Mouse (Mus musculus): ENCODE measurements around the gene Fabp6. TPM values are rescaled to one million over a fixed set of nuclear protein-coding genes. Genes with fewer than 3 reads are reported as not detected.
A peak's percentile ranks its signal among the peaks of the same experiment; 100 is the strongest.

The Fabp6 gene
- total RNA-seq (2022) = not detected

- DNase-seq (ENCODE audit: low spot score in 2 of 2) = no peak
These were observed at the start of gene Fabp6 for GRCm38 (mm10) chr11:43601440-43601839. Gene Fabp6 (minus strand): TSS chr11:43601540.

GRCm38 (mm10) chr11:43645286-43645685 lies 43.9 kb upstream of the Fabp6 start:
- no peak for DNase-seq (ENCODE audit: low spot score in 2 of 2)

GRCm38 (mm10) chr11:43643180-43643591 lies 41.8 kb upstream of the Fabp6 start:
- DNase-seq (ENCODE audit: low spot score in 2 of 2) = peak; percentile 39 to 57

GRCm38 (mm10) chr11:43638486-43638885 lies 37.1 kb upstream of the Fabp6 start:
- DNase-seq (ENCODE audit: low spot score in 2 of 2) = no peak

GRCm38 (mm10) chr11:43636761-43637160 lies 35.4 kb upstream of the Fabp6 start:
- DNase-seq (ENCODE audit: low spot score in 2 of 2) = peak in 1 of 2 experiments; percentile 25

GRCm38 (mm10) chr11:43633658-43634401 lies 32.5 kb upstream of the Fabp6 start:
- peak in 1 of 2 experiments; percentile 45 for DNase-seq (ENCODE audit: low spot score in 2 of 2)

DNA sequence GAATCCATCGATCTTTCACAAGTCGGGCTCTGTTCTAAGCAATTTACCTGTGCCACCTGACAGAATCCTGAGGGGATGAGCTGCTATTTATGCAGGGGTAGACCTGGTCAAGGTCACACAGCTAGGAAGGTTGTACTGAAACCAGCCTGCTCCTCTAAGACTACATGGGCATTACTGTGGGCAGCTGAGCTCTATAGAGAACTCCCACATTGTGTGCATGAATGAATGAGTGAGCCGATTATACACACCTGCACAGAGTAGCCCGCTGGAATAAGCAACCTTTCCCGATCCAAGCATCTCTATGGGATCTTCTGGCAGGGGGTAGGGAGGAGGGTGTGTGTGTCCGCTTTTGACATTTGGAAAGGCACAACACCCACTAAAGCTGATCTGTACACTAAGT lies 31.8 kb upstream of the Fabp6 start:
- DNase-seq (ENCODE audit: low spot score in 2 of 2) = no peak

DNA sequence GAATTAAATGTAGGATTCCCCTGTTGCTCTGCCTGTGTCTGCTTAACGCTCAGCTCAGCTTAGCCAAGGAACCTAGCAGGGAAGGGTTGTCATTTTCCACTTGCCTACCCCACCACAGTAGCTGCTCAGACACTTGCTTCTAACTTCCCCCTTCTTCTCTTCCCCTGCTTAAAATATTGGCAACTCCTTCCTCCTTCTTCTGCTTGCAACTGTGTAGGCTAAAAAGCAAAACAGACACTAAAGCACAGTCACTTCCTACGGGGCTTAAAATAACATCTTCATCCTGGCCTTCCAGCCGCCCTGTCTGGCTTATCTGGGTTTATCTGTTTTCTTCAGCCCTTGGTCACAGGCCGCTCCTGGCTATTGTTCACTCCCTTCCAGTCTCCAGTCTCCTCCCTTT lies 31.2 kb upstream of the Fabp6 start:
- peak in 1 of 2 experiments; percentile 23 for DNase-seq (ENCODE audit: low spot score in 2 of 2)

GRCm38 (mm10) chr11:43631645-43632044 lies 30.3 kb upstream of the Fabp6 start:
- no peak for DNase-seq (ENCODE audit: low spot score in 2 of 2)

DNA sequence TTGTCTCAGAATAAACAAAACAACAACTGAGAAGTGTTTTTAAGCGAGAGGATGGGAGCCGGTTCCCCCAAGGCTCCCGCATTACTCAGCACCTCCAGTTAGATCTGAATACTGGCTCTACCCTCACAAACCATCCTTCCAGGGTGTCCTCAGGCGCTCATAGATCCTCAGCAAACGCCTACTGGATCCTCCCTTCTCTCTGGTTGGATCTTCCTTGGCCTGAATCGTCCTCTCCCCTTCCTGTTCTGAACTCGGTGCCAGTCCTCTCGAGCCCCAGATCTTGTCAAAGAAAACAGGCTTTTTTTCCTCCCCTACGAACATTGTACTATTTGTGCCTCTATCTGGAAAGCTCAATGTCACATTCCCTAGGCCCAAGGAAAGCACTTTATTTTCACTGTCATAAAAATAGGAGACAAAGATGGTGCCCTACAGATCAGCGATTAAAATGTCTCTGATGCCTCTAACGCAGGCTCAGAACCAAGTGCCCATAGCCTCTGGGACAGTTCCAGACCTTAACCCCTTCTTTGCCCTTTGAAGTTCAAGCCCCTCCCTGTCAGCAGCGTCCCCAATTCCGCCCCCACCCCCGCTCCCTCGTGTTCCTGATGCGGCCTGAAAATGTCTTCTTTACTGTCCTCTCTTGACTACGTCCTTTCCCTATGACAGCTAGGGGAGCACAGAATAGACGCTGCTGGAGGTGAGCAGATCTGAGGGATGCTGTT lies 25.7 kb upstream of the Fabp6 start:
- peak in 1 of 2 experiments; percentile 26 for DNase-seq (ENCODE audit: low spot score in 2 of 2)

DNA sequence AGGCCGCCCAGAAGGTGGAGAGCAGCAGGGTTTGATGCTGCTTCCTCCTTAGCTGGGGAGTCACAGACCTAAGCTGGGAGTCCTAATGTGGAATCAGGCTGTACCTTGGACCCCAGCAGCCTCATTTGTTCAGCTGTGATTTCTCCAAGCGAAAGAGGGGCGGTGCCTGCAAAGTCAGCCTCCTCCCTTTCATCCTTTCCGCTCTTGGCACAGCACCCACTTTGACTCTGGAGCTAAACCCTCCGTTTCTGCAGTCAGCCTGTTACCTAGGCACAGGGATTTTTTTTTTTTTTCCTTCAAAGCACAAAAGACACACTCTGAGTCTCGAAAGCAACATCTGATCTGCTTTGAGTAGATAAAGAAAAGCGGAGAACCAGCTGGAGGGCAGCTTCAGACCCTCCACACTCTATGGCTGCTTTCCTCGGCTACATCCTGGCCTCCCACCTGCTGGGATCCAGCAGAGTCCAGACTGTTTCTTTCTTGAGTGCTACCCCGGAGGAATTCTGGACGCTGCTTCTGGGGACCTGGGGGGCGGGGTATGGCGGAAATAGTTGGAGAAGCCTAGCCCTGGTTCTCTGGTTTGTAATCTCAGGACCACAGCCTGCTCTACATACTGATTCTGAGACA lies 25.1 kb upstream of the Fabp6 start:
- DNase-seq (ENCODE audit: low spot score in 2 of 2) = peak in 1 of 2 experiments; percentile 32

DNA sequence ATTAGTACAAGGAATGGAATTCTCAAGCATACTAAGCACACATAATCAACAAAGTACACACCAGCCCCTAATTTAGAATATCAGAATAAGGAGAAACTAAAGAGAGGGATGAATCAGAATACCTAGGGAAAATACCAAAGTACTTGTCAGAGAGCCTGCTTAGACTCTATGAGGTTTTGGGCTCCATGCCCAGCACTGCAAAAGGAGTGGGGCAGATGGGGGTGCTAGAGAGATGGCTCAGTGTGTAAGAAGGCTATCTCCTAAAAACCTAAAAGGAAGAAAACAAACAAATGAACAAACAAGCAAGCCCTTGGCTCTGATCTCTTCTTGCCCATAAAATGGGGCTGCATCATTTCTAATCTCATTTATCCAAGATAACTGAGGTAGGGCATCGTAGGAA lies 23.0 kb upstream of the Fabp6 start:
- DNase-seq (ENCODE audit: low spot score in 2 of 2) = peak in 1 of 2 experiments; percentile 29

- DNase-seq (ENCODE audit: low spot score in 2 of 2) = no peak
These were observed 20.4 kb upstream of the Fabp6 start for GRCm38 (mm10) chr11:43621769-43622168.

GRCm38 (mm10) chr11:43618403-43618802 lies 17.1 kb upstream of the Fabp6 start:
- DNase-seq (ENCODE audit: low spot score in 2 of 2) = no peak

GRCm38 (mm10) chr11:43617924-43618323 lies 16.6 kb upstream of the Fabp6 start:
- DNase-seq (ENCODE audit: low spot score in 2 of 2) = no peak

- DNase-seq (ENCODE audit: low spot score in 2 of 2) = peak; percentile 45 to 66
These were observed 11.6 kb upstream of the Fabp6 start for GRCm38 (mm10) chr11:43612834-43613488.

DNA sequence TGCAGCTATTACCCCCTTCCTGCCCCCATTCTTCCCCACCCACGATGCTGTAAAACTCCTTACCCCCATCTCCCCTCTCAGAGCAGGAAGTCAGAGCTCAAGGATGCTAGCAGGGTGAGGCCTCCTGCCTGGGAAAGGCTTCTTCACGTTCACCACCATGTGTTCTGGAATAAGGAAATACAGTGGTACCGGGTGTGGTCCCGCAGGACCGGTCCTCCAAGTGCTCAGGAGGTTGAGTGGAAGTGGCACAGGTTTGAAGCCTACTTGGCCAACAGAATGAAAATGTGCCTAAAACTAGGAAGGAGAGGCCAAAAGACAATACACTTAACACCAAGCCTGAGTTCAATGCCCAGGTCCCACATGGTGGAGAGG lies 9.3 kb upstream of the Fabp6 start:
- no peak for DNase-seq (ENCODE audit: low spot score in 2 of 2)

DNA sequence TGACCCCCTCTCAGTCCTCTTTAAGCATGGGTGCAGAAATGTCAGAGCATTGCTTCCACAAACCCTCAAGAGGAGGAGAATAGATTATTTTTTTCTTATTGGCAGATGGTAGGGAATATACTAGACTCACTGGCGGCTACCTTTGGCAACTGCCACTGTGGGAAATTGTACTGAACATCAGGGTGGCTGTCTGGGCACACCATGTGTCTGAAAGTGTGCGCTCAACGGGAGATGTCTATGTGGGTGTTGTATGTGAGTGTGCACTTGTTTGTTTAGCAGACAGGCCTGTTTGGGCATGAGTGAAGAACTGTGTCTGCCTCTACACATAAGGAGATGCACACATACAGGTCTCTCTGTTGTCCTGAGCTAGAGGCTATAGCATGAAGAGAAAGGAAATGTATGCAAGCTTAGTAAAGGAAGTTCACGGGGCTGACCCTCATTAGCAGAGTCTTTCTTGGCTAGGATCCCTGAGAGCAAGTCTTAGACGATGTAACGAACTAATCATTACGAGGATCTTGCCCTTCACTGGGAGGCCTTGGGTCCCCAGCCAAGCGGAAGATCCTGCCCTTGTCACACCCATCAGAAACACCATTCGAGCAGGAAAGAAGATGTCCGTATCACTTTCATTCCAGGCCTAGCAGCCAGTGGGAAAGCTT lies 8.8 kb upstream of the Fabp6 start:
- DNase-seq (ENCODE audit: low spot score in 2 of 2) = no peak

DNA sequence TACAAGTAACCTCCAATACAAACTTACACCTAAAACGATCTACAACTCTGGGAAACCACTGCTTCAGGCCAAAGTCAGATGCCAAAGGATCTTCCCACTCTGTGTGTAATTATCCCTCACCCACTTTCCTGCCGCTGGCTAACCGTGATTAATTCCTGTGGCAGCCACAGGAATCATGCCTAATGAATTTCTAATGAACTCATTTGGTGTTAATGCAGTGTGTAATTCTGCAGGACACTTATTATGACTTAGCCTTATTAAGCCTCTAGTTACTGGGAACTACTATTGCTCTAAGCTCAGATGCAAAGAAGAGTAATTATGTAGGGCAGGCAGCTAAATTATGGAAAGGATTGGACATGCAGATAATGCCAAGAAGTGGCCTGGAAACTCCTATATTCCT lies 7.1 kb upstream of the Fabp6 start:
- no peak for DNase-seq (ENCODE audit: low spot score in 2 of 2)

DNA sequence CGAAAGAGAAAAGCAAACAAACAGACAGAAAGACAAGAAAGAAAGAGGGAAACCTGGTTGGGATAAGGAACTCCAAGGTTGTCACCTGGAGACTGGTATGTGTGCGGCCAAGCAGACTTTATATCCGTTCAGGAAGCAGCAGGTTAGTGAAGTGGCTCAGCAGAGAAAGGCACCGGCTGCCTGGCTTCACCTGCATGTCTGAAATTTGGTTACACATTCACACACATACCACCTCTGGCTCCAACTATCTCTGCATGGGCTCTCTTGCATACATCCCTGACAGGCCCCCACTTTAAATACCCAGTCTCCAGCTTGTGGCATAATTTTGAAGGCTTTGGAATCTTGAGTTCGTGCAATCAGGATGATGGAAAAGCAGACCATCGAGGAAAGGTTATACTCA lies 4.5 kb upstream of the Fabp6 start:
- DNase-seq (ENCODE audit: low spot score in 2 of 2) = no peak

DNA sequence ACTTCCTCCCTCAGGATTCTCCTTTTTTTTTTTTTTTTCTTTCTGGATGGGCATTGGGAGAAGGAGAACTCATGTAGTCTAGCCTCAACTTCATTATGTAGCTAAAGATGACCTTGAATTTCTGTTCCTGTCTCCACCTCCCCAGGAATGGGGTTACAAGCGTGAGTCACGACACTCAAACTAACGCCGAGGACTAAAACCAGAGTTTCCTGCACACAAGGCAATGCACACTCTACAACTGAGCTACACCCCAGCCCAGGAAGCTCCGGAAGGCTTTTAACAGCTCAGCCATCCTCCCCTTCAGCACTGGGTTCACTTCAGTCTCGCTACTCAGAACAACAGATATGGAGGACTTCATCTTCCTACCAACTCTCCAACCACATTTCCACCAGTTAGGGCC lies 3.6 kb upstream of the Fabp6 start:
- no peak for DNase-seq (ENCODE audit: low spot score in 2 of 2)

Measured in left cerebral cortex, adult 8-10 months (tissue).